Mouse (Mus musculus): Measurements from ENCODE around the gene Ift57.

- TF ChIP-seq CTCF (IDR thresholded peaks at IDR 0.05) (no peak), EP300 (IDR thresholded peaks at IDR 0.05) (no peak)
Measured at GRCm38 (mm10) chr16:49747360-49747759, 48.3 kb downstream of the Ift57 start.

All from lung, postnatal 0 days (tissue).